Mouse (Mus musculus) retina, adult 2 months (tissue): ENCODE data around the gene Ly6c1.
A peak's percentile ranks its signal among the peaks of the same experiment; 100 is the strongest.
"Not testable (repeated sequence)": the region's sequence is repeated elsewhere in the genome, so short reads cannot be mapped to it uniquely, and the experiment has no call there.

Experiments
- DNase-seq: peaks from one replicate; pipeline ENCODE4 v3.0.0-alpha.2; 2012; ENCODE audit warnings: low read depth, low spot score

Gene Ly6c1

GRCm38 (mm10) chr15:75048642-75049261 is at the start of gene Ly6c1:
Gene Ly6c1 (minus strand): TSS chr15:75048830.
- not testable (repeated sequence) for DNase-seq

GRCm38 (mm10) chr15:75088041-75088440 is 39.4 kb upstream of the Ly6c1 start:
- DNase-seq: not testable (repeated sequence)

GRCm38 (mm10) chr15:75069965-75070364 is 21.3 kb upstream of the Ly6c1 start:
- no peak for DNase-seq

GRCm38 (mm10) chr15:75062030-75062574 is 13.5 kb upstream of the Ly6c1 start:
- not testable (repeated sequence) for DNase-seq

- no peak for DNase-seq
Observed at GRCm38 (mm10) chr15:75060505-75060904, 11.9 kb upstream of the Ly6c1 start.

- no peak for DNase-seq
Observed at GRCm38 (mm10) chr15:75055985-75056384, 7.4 kb upstream of the Ly6c1 start.

GRCm38 (mm10) chr15:75055425-75055824 is 6.8 kb upstream of the Ly6c1 start:
- not testable (repeated sequence) for DNase-seq

GRCm38 (mm10) chr15:75052414-75052813 is 3.8 kb upstream of the Ly6c1 start:
- not testable (repeated sequence) for DNase-seq

GRCm38 (mm10) chr15:75051141-75051540 is 2.5 kb upstream of the Ly6c1 start:
- DNase-seq: not testable (repeated sequence)

- DNase-seq: not testable (repeated sequence)
Observed at GRCm38 (mm10) chr15:75050593-75050992, 2.0 kb upstream of the Ly6c1 start.

- not testable (repeated sequence) for DNase-seq
Observed at GRCm38 (mm10) chr15:75049811-75050210, 1.2 kb upstream of the Ly6c1 start.

- DNase-seq: not testable (repeated sequence)
Observed at GRCm38 (mm10) chr15:75047970-75048320, 685 bp downstream of the Ly6c1 start.

- not testable (repeated sequence) for DNase-seq
Observed at GRCm38 (mm10) chr15:75047313-75047969, 1.2 kb downstream of the Ly6c1 start.

GRCm38 (mm10) chr15:75045501-75045900 is 3.1 kb downstream of the Ly6c1 start:
- not testable (repeated sequence) for DNase-seq

GRCm38 (mm10) chr15:75021020-75021759 is 27.4 kb downstream of the Ly6c1 start:
- not testable (repeated sequence) for DNase-seq

- peak; percentile 2 for DNase-seq
Observed at GRCm38 (mm10) chr15:75019446-75019845, 29.2 kb downstream of the Ly6c1 start.
